In the genomic region with DNA sequence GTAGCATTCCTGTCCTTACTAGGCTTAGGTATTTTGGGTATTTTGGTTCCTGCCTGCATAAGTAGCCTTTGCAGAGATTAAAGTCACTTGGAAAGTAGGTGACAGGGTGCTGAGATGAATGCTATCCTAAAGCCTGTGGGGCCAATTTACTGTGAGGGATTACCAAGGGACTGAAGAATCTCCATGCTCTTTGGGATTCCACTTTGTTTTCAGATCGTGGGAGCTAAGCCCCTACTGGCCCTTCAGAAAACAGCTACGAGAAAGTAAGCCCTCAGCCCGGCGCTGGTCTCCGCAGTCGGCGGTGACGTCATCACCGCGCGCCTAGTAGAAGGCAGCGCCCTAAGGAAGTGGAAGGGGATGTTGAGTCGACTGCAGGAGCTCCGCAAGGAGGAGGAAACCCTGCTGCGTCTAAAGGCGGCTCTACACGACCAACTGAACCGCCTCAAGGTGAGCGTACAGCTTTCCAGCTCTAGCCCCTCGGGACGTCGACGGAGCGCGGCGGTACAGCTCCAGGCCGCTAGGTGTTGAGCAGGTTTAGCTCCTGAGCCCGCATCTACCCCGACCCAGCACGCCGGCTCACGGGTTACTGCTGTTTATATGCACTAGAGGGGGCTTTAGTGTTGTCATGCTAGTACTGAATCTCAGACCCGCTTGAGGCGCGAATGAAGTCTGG, we compare ENCODE assay signal across 8 mouse cellular contexts. TPM values are rescaled to one million over a fixed set of nuclear protein-coding genes. Genes with fewer than 3 reads are reported as not detected.
A peak's percentile ranks its signal among the peaks of the same experiment; 100 is the strongest.
DNase-seq lines count a peak whose midpoint lies in the region; ATAC-seq lines count a peak whose summit lies in the region.

Gene Snapc5 (plus strand): TSS at position 301 of the 673 bp plus-strand sequence.

- DNase-seq in ZHBTc4 (ENCODE audit: low read depth, low spot score): peak; percentile 99
- peak; percentile 83 for DNase-seq in gastrocnemius, adult 8-10 months (ENCODE audit: low spot score in 2 of 2)
- DNase-seq in hindlimb bud, embryonic 11.5 days (ENCODE audit: extremely low spot score, low read depth, low spot score): peak; percentile 88
- DNase-seq in left cerebral cortex, adult 8-10 months (ENCODE audit: low spot score in 2 of 2): peak; percentile 86 to 89
- peak; percentile 94 to 95 for DNase-seq in right cerebral cortex, postnatal 10 days (ENCODE audit: low spot score in 2 of 2)
- peak; percentile 82 for DNase-seq in urinary bladder, postnatal 25 days (ENCODE audit: low spot score)

- peaks cover 78% of the 10 kb centered on the region for H3K36me3 ChIP-seq in megakaryocyte, embryonic 14.5 days (replicated peaks; ENCODE audit: low read length)

- peak within 1 kb of the TSS; percentile 99 for H3K4me3 ChIP-seq in megakaryocyte, embryonic 14.5 days (replicated peaks)

- H3K27me3 ChIP-seq in megakaryocyte, embryonic 14.5 days (replicated peaks): no peaks in the 10 kb centered on the region

- peak; percentile 89 for ATAC-seq in common myeloid progenitor, adult 5-6 weeks (replicated peaks; ENCODE audit: low read depth, poor library complexity, severe bottlenecking)

- no peaks in the 10 kb centered on the region for H3K9me3 ChIP-seq in megakaryocyte, embryonic 14.5 days

- peaks cover 34% of the 10 kb centered on the region for H3K4me1 ChIP-seq in megakaryocyte, embryonic 14.5 days

RNA-seq across cellular contexts. Expression of gene Snapc5, which starts in this region (rescaled TPM):
- 37.7 and 44.9 TPM in 2 replicates for total RNA-seq in common myeloid progenitor, adult 5-6 weeks (2017)
- total RNA-seq in gastrocnemius, adult 8-10 months (2022): 10 to 100 TPM; 18.2 to 20.0 (median 18.5) TPM
- total RNA-seq in left cerebral cortex, adult 8-10 months (2022): 10 to 100 TPM; 18.7 to 25.0 (median 23.0) TPM
- polyA plus RNA-seq in megakaryocyte, embryonic 14.5 days (2012; ENCODE audit: insufficient read depth, low replicate concordance): 0.56 TPM in 1 of 2 replicates, not detected in the other

Comparison
In these comparisons a context has a peak if more than half of its experiments do, and no peak if none do; other contexts are left out.
1. Peak in every context shown above with its lines: DNase-seq, ATAC-seq and H3K4me3 ChIP-seq.